Mouse (Mus musculus) C2C12 (cell line): ENCODE measurements around the gene Ppp1r18.

Source experiments
- CEBPB ChIP-seq: IDR thresholded peaks from one replicate; pipeline ENCODE4 v1.6.1; 2011; ENCODE audit warnings: low read depth, mild to moderate bottlenecking, control low read depth, moderate library complexity
- CTCF ChIP-seq: IDR thresholded peaks from one replicate; pipeline ENCODE4 v1.5.1; 2011; ENCODE audit not compliant: control insufficient read depth, insufficient read depth, insufficient read length
- FOSL1 ChIP-seq: IDR thresholded peaks from one replicate; pipeline ENCODE4 v1.8.0; 2011; ENCODE audit warnings: mild to moderate bottlenecking, low read length; ENCODE audit not compliant: poor library complexity, insufficient read depth, severe bottlenecking
- MAX ChIP-seq: IDR thresholded peaks from one replicate; pipeline ENCODE4 v1.6.1; 2011; ENCODE audit warnings: mild to moderate bottlenecking, control low read depth
- MYOD1 ChIP-seq: IDR thresholded peaks from one replicate; pipeline ENCODE4 v1.6.1; 2011; ENCODE audit warnings: low read depth; ENCODE audit not compliant: control insufficient read depth, insufficient read length
- USF1 ChIP-seq: IDR thresholded peaks from one replicate; pipeline ENCODE4 v1.6.1; 2011; ENCODE audit warnings: low read depth, mild to moderate bottlenecking, control low read depth, moderate library complexity

- TF ChIP-seq CTCF (no peak), FOSL1 (no peak), CEBPB (no peak), MYOD1 (no peak), USF1 (no peak), MAX (no peak)
These were observed 21.9 kb upstream of the Ppp1r18 start for GRCm38 (mm10) chr17:35843514-35843913.
